Mouse (Mus musculus) heart, postnatal 0 days (tissue): ENCODE measurements around the gene Dbp. TPM values are rescaled to one million over a fixed set of nuclear protein-coding genes. Genes with fewer than 3 reads are reported as not detected.
A peak's percentile ranks its signal among the peaks of the same experiment; 100 is the strongest.

Experiments used
- ATAC-seq: fragments of 200-750 bp; cut with Nextera tagmentation; 2 replicates; pipeline ENCODE4 v1.8.0; 2017; ENCODE audit warnings: low read depth, moderate number of reproducible peaks, moderate library complexity; ENCODE audit not compliant: insufficient read depth
- DNase-seq: peaks from one replicate; pipeline ENCODE4 v3.0.0-alpha.2; 2016; ENCODE audit warnings: low spot score
- H3K27ac ChIP-seq: fragments of 300-500 bp; sonication (generic); 2 replicates; pipeline ENCODE4 v1.5.1; 2014; ENCODE audit warnings: low read depth, mild to moderate bottlenecking
- H3K27me3 ChIP-seq: fragments of 300-500 bp; sonication (generic); 2 replicates; pipeline ENCODE4 v1.6.1; 2014; ENCODE audit warnings: low read length, mixed read lengths; ENCODE audit not compliant: control insufficient read depth, insufficient read depth
- H3K36me3 ChIP-seq: fragments of 300-500 bp; sonication (generic); replicated peaks from 2 replicates; pipeline ENCODE4 v1.6.1; 2014; ENCODE audit warnings: low read length, mixed read lengths; ENCODE audit not compliant: control insufficient read depth, insufficient read depth
- H3K4me1 ChIP-seq: fragments of 300-500 bp; sonication (generic); 2 replicates; pipeline ENCODE4 v1.6.1; 2014; ENCODE audit warnings: antibody characterized with exemption; ENCODE audit not compliant: control insufficient read depth, insufficient read depth
- H3K4me2 ChIP-seq: fragments of 300-500 bp; sonication (generic); 2 replicates; pipeline ENCODE4 v1.6.1; 2014; ENCODE audit warnings: low read depth, mild to moderate bottlenecking, low read length, moderate library complexity
- H3K4me3 ChIP-seq: fragments of 300-500 bp; sonication (generic); 2 replicates; pipeline ENCODE4 v1.5.1; 2014; ENCODE audit warnings: low read depth, low read length
- H3K9ac ChIP-seq: fragments of 300-500 bp; sonication (generic); replicated peaks from 2 replicates; pipeline ENCODE4 v1.6.1; 2014; ENCODE audit warnings: low read depth, low read length, mixed read lengths
- H3K9me3 ChIP-seq: fragments of 300-500 bp; sonication (generic); replicated peaks from 2 replicates; pipeline ENCODE4 v1.6.1; 2016; ENCODE audit warnings: low read length; ENCODE audit not compliant: control insufficient read depth
- CTCF ChIP-seq: IDR thresholded peaks from 2 replicates; pipeline ENCODE4 v1.5.1; 2016; ENCODE audit warnings: antibody characterized with exemption, control low read depth, low read depth
- EP300 ChIP-seq: IDR thresholded peaks from 2 replicates; pipeline ENCODE4 v1.6.1; 2016; ENCODE audit warnings: antibody characterized with exemption, low read depth
- WGBS: fragments of 180-500 bp; shearing (Covaris S2); extraction: QIAGEN DNeasy Blood & Tissue Kit; methylation state at CpG from one replicate; pipeline ENCODE4 v1.1.7; 2014; 5-methylcytosine and 5-hydroxymethylcytosine counted together
- polyA plus RNA-seq: library from polyadenylated mRNA; unstranded; fragments of >200 nt; fragmentation: Nextera tagmentation; extraction: Ambion mirVana; gene quantifications from 2 replicates; pipeline ENCODE4 v1.2.1, GENCODE M21; 2015
- total RNA-seq: library from RNA; depleted of rRNA; stranded (reverse); fragments of >200 nt; gene quantifications from 2 replicates; pipeline ENCODE4 v1.2.3, GENCODE M21; 2014; ENCODE audit warnings: low replicate concordance; rRNA removed

Dbp gene
- total and polyA plus RNA-seq, 2 experiments from 2014 or later: 21.9 to 29.3 TPM

DNA sequence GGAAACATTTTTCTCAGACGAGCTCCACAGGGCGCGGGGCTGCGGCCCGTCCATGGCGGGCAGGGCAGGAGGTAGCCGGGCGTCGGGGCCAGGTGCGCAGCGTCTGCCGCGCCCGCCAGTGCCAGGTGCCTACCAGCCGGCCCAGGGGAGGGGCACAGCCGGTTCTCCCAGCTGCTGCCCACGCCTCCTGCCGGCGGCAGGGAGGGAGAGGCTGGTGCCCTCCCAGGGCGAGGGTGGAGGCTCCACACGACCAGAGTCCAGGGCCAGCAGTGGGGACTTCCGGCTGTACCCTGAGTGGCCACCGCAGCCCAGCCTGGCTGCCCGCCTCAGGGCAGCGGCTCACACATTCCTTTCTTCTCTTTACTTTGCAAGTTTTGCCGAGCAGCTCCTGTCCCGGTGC, 54.5 kb downstream of the Dbp start:
- H3K9ac ChIP-seq: no peak overlapping the region

More for the DNA sequence above, 54.5 kb downstream of the Dbp start:
- no peak; the same call in 1 of the 2 replicates for ATAC-seq
- no peak overlapping the region for H3K27ac ChIP-seq
- no peak for DNase-seq
- 11% methylated on average over 24 of the region's 27 CpGs for WGBS
- no peaks in the 10 kb centered on the region for H3K36me3 ChIP-seq
- H3K4me1 ChIP-seq: no peaks in the 10 kb centered on the region
- peak overlapping the region; percentile 11 for H3K4me3 ChIP-seq
- H3K9me3 ChIP-seq: no peaks in the 10 kb centered on the region
- no peak for TF ChIP-seq EP300
- no peak for TF ChIP-seq CTCF
- peak overlapping the region; percentile 35; the same call in 1 of the 2 replicates for H3K4me2 ChIP-seq
- peaks cover 35% of the 10 kb centered on the region for H3K27me3 ChIP-seq

Other genes with a start within 250 kb of the Dbp start
Only the 30 nearest of the 34 such genes appear.
- gene Gm45808, start 218.3 kb upstream of the Dbp start, total RNA-seq: 14.2 TPM in 1 of 2 replicates, not detected in the other
- 0.18 TPM in 1 of 2 replicates, not detected in the other for gene Gm45808, start 218.3 kb upstream of the Dbp start, polyA plus RNA-seq
- gene Dhdh, start 216.3 kb upstream of the Dbp start, total RNA-seq: 3.4 and 5.6 TPM in 2 replicates
- gene Dhdh, start 216.3 kb upstream of the Dbp start, polyA plus RNA-seq: 5.1 and 5.3 TPM in 2 replicates
- 78.4 and 107 TPM in 2 replicates for gene Nucb1, start 194.7 kb upstream of the Dbp start, total RNA-seq
- 108 and 110 TPM in 2 replicates for gene Nucb1, start 194.7 kb upstream of the Dbp start, polyA plus RNA-seq
- gene Ppp1r15a, start 178.8 kb upstream of the Dbp start, total RNA-seq: 10.6 and 28.8 TPM in 2 replicates
- gene Ppp1r15a, start 178.8 kb upstream of the Dbp start, polyA plus RNA-seq: 19.2 and 22.8 TPM in 2 replicates
- 1.3 and 3.4 TPM in 2 replicates for gene Plekha4, start 178.8 kb upstream of the Dbp start, total RNA-seq
- gene Plekha4, start 178.8 kb upstream of the Dbp start, polyA plus RNA-seq: 0.78 and 1.2 TPM in 2 replicates
- not detected in 2 replicates for gene Hsd17b14, start 150.2 kb upstream of the Dbp start, total RNA-seq
- gene Hsd17b14, start 150.2 kb upstream of the Dbp start, polyA plus RNA-seq: 0.11 and 0.34 TPM in 2 replicates
- gene Bcat2, start 134.9 kb upstream of the Dbp start, total RNA-seq: 70.6 and 97.2 TPM in 2 replicates
- gene Bcat2, start 134.9 kb upstream of the Dbp start, polyA plus RNA-seq: 73.7 and 74.8 TPM in 2 replicates
- not detected in 2 replicates for gene Fgf21, start 89.6 kb upstream of the Dbp start, total RNA-seq
- gene Fgf21, start 89.6 kb upstream of the Dbp start, polyA plus RNA-seq: 0.12 TPM in 1 of 2 replicates, not detected in the other
- gene Fut1, start 87.8 kb upstream of the Dbp start, total RNA-seq: not detected in 2 replicates
- not detected in 2 replicates for gene Fut1, start 87.8 kb upstream of the Dbp start, polyA plus RNA-seq
- gene Izumo1, start 83.3 kb upstream of the Dbp start, total RNA-seq: 0.53 TPM in 1 of 2 replicates, not detected in the other
- gene Izumo1, start 83.3 kb upstream of the Dbp start, polyA plus RNA-seq: 0.11 and 0.23 TPM in 2 replicates
- 68.8 and 77.6 TPM in 2 replicates for gene Rasip1, start 77.6 kb upstream of the Dbp start, total RNA-seq
- gene Rasip1, start 77.6 kb upstream of the Dbp start, polyA plus RNA-seq: 13.7 and 14.3 TPM in 2 replicates
- gene Mamstr, start 65.1 kb upstream of the Dbp start, total RNA-seq: 5.6 and 6.5 TPM in 2 replicates
- gene Mamstr, start 65.1 kb upstream of the Dbp start, polyA plus RNA-seq: 7.2 and 7.7 TPM in 2 replicates
- gene Fut2, start 38.7 kb upstream of the Dbp start, total RNA-seq: not detected in 2 replicates
- 1.5 and 1.7 TPM in 2 replicates for gene Fut2, start 38.7 kb upstream of the Dbp start, polyA plus RNA-seq
- gene Ntn5, start 21.1 kb upstream of the Dbp start, total RNA-seq: not detected in 2 replicates
- gene Ntn5, start 21.1 kb upstream of the Dbp start, polyA plus RNA-seq: 0.11 TPM in 1 of 2 replicates, not detected in the other
- gene Sec1, start 10.7 kb upstream of the Dbp start, total RNA-seq: 0.62 and 1.3 TPM in 2 replicates
- gene Sec1, start 10.7 kb upstream of the Dbp start, polyA plus RNA-seq: 0.16 and 0.33 TPM in 2 replicates
- gene Car11, start 5.2 kb upstream of the Dbp start, total RNA-seq: 1.6 and 3.0 TPM in 2 replicates
- 2.5 and 2.8 TPM in 2 replicates for gene Car11, start 5.2 kb upstream of the Dbp start, polyA plus RNA-seq
- gene Rpl18, start 10.4 kb downstream of the Dbp start, total RNA-seq: 1,259 and 1,310 TPM in 2 replicates
- 479 and 486 TPM in 2 replicates for gene Rpl18, start 10.4 kb downstream of the Dbp start, polyA plus RNA-seq
- gene Sphk2, start 12.9 kb downstream of the Dbp start, total RNA-seq: 19.5 and 23.3 TPM in 2 replicates
- 11.1 and 11.4 TPM in 2 replicates for gene Sphk2, start 12.9 kb downstream of the Dbp start, polyA plus RNA-seq
- gene Fam83e, start 16.1 kb downstream of the Dbp start, total RNA-seq: not detected in 2 replicates
- 0.07 and 0.26 TPM in 2 replicates for gene Fam83e, start 16.1 kb downstream of the Dbp start, polyA plus RNA-seq
- not detected in 2 replicates for gene Spaca4, start 20.7 kb downstream of the Dbp start, total RNA-seq
- gene Spaca4, start 20.7 kb downstream of the Dbp start, polyA plus RNA-seq: not detected in 2 replicates
- gene Lmtk3, start 78.7 kb downstream of the Dbp start, total RNA-seq: 0.31 TPM in 1 of 2 replicates, not detected in the other
- gene Lmtk3, start 78.7 kb downstream of the Dbp start, polyA plus RNA-seq: not detected in 2 replicates
- not detected in 2 replicates for gene Sult2b1, start 79.6 kb downstream of the Dbp start, total RNA-seq
- 0.23 and 0.27 TPM in 2 replicates for gene Sult2b1, start 79.6 kb downstream of the Dbp start, polyA plus RNA-seq
- gene Cyth2, start 109.5 kb downstream of the Dbp start, total RNA-seq: 99.9 and 102 TPM in 2 replicates
- gene Cyth2, start 109.5 kb downstream of the Dbp start, polyA plus RNA-seq: 86.5 and 90.0 TPM in 2 replicates
- gene Kcnj14, start 119.7 kb downstream of the Dbp start, total RNA-seq: 0.35 TPM in 1 of 2 replicates, not detected in the other
- 0.26 and 0.29 TPM in 2 replicates for gene Kcnj14, start 119.7 kb downstream of the Dbp start, polyA plus RNA-seq
- 26.7 and 28.8 TPM in 2 replicates for gene Grwd1, start 125.9 kb downstream of the Dbp start, total RNA-seq
- gene Grwd1, start 125.9 kb downstream of the Dbp start, polyA plus RNA-seq: 19.3 and 22.7 TPM in 2 replicates
- 279 and 304 TPM in 2 replicates for gene Kdelr1, start 167.7 kb downstream of the Dbp start, total RNA-seq
- gene Kdelr1, start 167.7 kb downstream of the Dbp start, polyA plus RNA-seq: 58.5 and 62.4 TPM in 2 replicates
- gene Grin2d, start 173.3 kb downstream of the Dbp start, total RNA-seq: 1.0 and 3.1 TPM in 2 replicates
- 0.12 and 0.16 TPM in 2 replicates for gene Grin2d, start 173.3 kb downstream of the Dbp start, polyA plus RNA-seq
- gene Syngr4, start 191.6 kb downstream of the Dbp start, total RNA-seq: 0.27 TPM in 1 of 2 replicates, not detected in the other
- gene Syngr4, start 191.6 kb downstream of the Dbp start, polyA plus RNA-seq: 0.58 and 0.71 TPM in 2 replicates
- 94.0 and 124 TPM in 2 replicates for gene Tmem143, start 191.9 kb downstream of the Dbp start, total RNA-seq
- gene Tmem143, start 191.9 kb downstream of the Dbp start, polyA plus RNA-seq: 11.7 and 12.0 TPM in 2 replicates
- 43.4 and 46.1 TPM in 2 replicates for gene Emp3, start 216.3 kb downstream of the Dbp start, total RNA-seq
- gene Emp3, start 216.3 kb downstream of the Dbp start, polyA plus RNA-seq: 73.0 and 75.6 TPM in 2 replicates